Mouse (Mus musculus) liver, postnatal 0 days (tissue): ENCODE measurements around the gene Cbl.

Source experiments
- CTCF ChIP-seq: sonication (generic); IDR thresholded peaks from 2 replicates; pipeline ENCODE4 v1.5.1; 2016; ENCODE audit warnings: antibody characterized with exemption, low read depth
- EP300 ChIP-seq: IDR thresholded peaks from 2 replicates; pipeline ENCODE4 v1.6.1; 2016; ENCODE audit warnings: antibody characterized with exemption, low read depth, mild to moderate bottlenecking

DNA sequence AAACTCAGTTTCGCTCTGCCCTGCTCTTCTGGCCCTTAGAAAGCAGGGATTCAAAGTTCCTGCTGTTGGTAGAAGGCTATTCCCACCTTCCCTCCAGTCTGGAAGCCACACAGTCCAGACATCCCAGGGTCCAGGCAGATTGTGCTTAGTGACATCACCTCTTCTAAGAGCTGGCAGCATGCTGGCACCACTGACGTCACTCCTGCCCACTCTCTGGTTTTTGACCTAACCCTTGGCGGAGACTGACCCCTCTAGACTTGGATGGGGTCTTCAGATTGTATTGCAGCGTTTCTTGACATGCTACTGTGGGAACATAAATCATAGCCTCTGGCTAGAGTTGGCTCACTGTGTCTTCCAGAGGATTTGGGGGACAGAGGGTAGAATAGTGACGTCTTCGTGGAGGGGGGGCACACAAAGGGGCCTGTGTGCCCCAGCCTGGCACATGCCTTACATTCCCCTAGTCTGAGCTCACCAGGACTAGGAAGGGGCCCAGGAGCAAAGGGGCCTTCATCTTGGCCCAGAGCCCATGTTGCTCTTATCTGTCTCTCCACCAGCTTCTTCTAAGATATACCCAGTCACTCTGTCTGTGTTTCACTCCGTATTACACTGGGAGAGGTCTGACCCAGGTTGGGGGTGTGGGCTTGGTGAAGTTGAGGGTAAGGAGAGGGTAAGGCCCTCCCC, 98.0 kb downstream of the Cbl start:
- TF ChIP-seq CTCF (no peak), EP300 (no peak)
